Mouse (Mus musculus) lung, embryonic 15.5 days (tissue): ENCODE results near the gene Mavs. TPM values are rescaled to one million over a fixed set of nuclear protein-coding genes. Genes with fewer than 3 reads are reported as not detected.
"Not testable (repeated sequence)": the region's sequence is repeated elsewhere in the genome, so short reads cannot be mapped to it uniquely, and the experiment has no call there.

Experiments
- ATAC-seq: fragments of 200-750 bp; cut with Nextera tagmentation; 2 replicates; pipeline ENCODE4 v1.8.0; 2017; ENCODE audit warnings: moderate number of reproducible peaks, borderline replicate concordance; ENCODE audit not compliant: low FRiP score, low TSS enrichment; ENCODE audit errors: extremely low read depth
- H3K27ac ChIP-seq: fragments of 300-500 bp; sonication (generic); 2 replicates; pipeline ENCODE4 v1.5.1; 2015; ENCODE audit warnings: moderate library complexity, mild to moderate bottlenecking, inconsistent platforms
- H3K27me3 ChIP-seq: fragments of 300-500 bp; sonication (generic); 2 replicates; pipeline ENCODE4 v1.6.1; 2015; ENCODE audit warnings: inconsistent platforms
- H3K36me3 ChIP-seq: fragments of 300-500 bp; sonication (generic); 2 replicates; pipeline ENCODE4 v1.6.1; 2015; ENCODE audit warnings: inconsistent platforms
- H3K4me1 ChIP-seq: fragments of 300-500 bp; sonication (generic); 2 replicates; pipeline ENCODE4 v1.6.1; 2015; ENCODE audit warnings: inconsistent platforms
- H3K4me2 ChIP-seq: fragments of 300-500 bp; sonication (generic); 2 replicates; pipeline ENCODE4 v1.6.1; 2015; ENCODE audit warnings: inconsistent platforms, mild to moderate bottlenecking, moderate library complexity
- H3K4me3 ChIP-seq: fragments of 300-500 bp; sonication (generic); 2 replicates; pipeline ENCODE4 v1.5.1; 2015; ENCODE audit warnings: mild to moderate bottlenecking, inconsistent platforms
- H3K9ac ChIP-seq: fragments of 300-500 bp; sonication (generic); 2 replicates; pipeline ENCODE4 v1.6.1; 2015; ENCODE audit warnings: inconsistent platforms
- H3K9me3 ChIP-seq: fragments of 300-500 bp; sonication (generic); 2 replicates; pipeline ENCODE4 v1.6.1; 2016; ENCODE audit warnings: inconsistent platforms
- WGBS: fragments of 180-500 bp; shearing (Covaris S2); methylation state at CpG from one replicate; pipeline ENCODE4 v1.1.7; 2015; 5-methylcytosine and 5-hydroxymethylcytosine counted together
- polyA plus RNA-seq: library from polyadenylated mRNA; unstranded; fragments of >200 nt; fragmentation: Nextera tagmentation; extraction: Ambion mirVana; gene quantifications from 2 replicates; pipeline ENCODE4 v1.2.1, GENCODE M21; 2015

The Mavs gene
- polyA plus RNA-seq, 1 experiment from 2014 or later: 19.7 TPM

GRCm38 (mm10) chr2:131215941-131216858 is 17.7 kb upstream of the Mavs start:
- H3K9ac ChIP-seq: no peak overlapping the region
- H3K27me3 ChIP-seq: no peaks in the 10 kb centered on the region
- no peak for ATAC-seq
- H3K4me3 ChIP-seq: no peak overlapping the region
- H3K27ac ChIP-seq: no peak overlapping the region
- H3K4me2 ChIP-seq: no peak overlapping the region
- peaks cover 6% of the 10 kb centered on the region for H3K4me1 ChIP-seq
- H3K9me3 ChIP-seq: no peaks in the 10 kb centered on the region
- 77% methylated on average over 7 of the region's 7 CpGs for WGBS
- no peaks in the 10 kb centered on the region for H3K36me3 ChIP-seq

GRCm38 (mm10) chr2:131220030-131220429 is 13.8 kb upstream of the Mavs start:
- H3K4me3 ChIP-seq: no peak overlapping the region
- 66% methylated on average over 4 of the region's 4 CpGs for WGBS

GRCm38 (mm10) chr2:131221853-131222515 is 11.9 kb upstream of the Mavs start:
- no peak for ATAC-seq
- H3K4me3 ChIP-seq: no peak overlapping the region
- no peaks in the 10 kb centered on the region for H3K4me1 ChIP-seq
- 57% methylated on average over 3 of the region's 3 CpGs for WGBS
- no peak overlapping the region for H3K27ac ChIP-seq
- no peak overlapping the region for H3K9ac ChIP-seq
- no peaks in the 10 kb centered on the region for H3K9me3 ChIP-seq
- H3K36me3 ChIP-seq: no peaks in the 10 kb centered on the region
- no peak overlapping the region for H3K4me2 ChIP-seq
- H3K27me3 ChIP-seq: no peaks in the 10 kb centered on the region

More at GRCm38 (mm10) chr2:131220030-131220429, 13.8 kb upstream of the Mavs start:
- no peak for ATAC-seq
- no peak overlapping the region for H3K9ac ChIP-seq
- no peaks in the 10 kb centered on the region for H3K36me3 ChIP-seq
- H3K4me1 ChIP-seq: no peaks in the 10 kb centered on the region
- no peaks in the 10 kb centered on the region for H3K9me3 ChIP-seq
- no peaks in the 10 kb centered on the region for H3K27me3 ChIP-seq
- H3K27ac ChIP-seq: no peak overlapping the region
- no peak overlapping the region for H3K4me2 ChIP-seq

DNA sequence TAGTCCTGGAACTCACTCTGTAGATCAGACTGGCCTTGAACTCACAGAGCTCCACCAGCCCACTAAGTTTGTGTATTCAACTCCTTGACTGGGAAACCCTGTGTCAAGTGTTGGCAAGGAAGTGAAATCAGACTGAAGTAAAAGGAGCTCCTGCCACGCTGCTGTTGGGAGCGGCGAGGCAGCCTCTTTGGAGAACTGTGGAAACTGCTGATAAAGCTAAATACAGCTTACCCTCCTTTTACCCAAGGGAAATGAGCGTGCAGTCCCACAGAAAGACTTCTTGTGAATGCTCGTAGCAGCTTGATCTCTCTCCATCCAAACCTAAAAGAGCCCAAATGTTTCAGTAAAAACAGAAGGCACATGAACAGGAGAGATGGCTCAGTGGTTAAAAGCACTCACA is 11.3 kb upstream of the Mavs start:
- H3K4me3 ChIP-seq: no peak overlapping the region
- ATAC-seq: no peak
- no peaks in the 10 kb centered on the region for H3K4me1 ChIP-seq
- no peaks in the 10 kb centered on the region for H3K9me3 ChIP-seq
- no peaks in the 10 kb centered on the region for H3K36me3 ChIP-seq
- H3K4me2 ChIP-seq: no peak overlapping the region
- H3K9ac ChIP-seq: no peak overlapping the region
- no peak overlapping the region for H3K27ac ChIP-seq
- 33% methylated on average over 5 of the region's 5 CpGs for WGBS
- no peaks in the 10 kb centered on the region for H3K27me3 ChIP-seq

GRCm38 (mm10) chr2:131223569-131223968 is 10.3 kb upstream of the Mavs start:
- no peak overlapping the region for H3K9ac ChIP-seq
- H3K4me2 ChIP-seq: no peak overlapping the region
- no peak overlapping the region for H3K4me3 ChIP-seq
- H3K9me3 ChIP-seq: no peaks in the 10 kb centered on the region
- H3K27me3 ChIP-seq: no peaks in the 10 kb centered on the region
- no peak for ATAC-seq
- H3K27ac ChIP-seq: no peak overlapping the region
- WGBS: 29% methylated on average over 1 of the region's 1 CpGs
- H3K4me1 ChIP-seq: no peaks in the 10 kb centered on the region
- H3K36me3 ChIP-seq: no peaks in the 10 kb centered on the region

GRCm38 (mm10) chr2:131225178-131225577 is 8.7 kb upstream of the Mavs start:
- Histone ChIP-seq H3K4me2 (no peak overlapping the region), H3K27me3 (no peaks in the 10 kb centered on the region), H3K36me3 (no peaks in the 10 kb centered on the region), H3K9me3 (no peaks in the 10 kb centered on the region), H3K4me3 (no peak overlapping the region), H3K27ac (no peak overlapping the region), H3K4me1 (no peaks in the 10 kb centered on the region), H3K9ac (no peak overlapping the region)
- ATAC-seq: no peak
- 86% methylated on average over 6 of the region's 6 CpGs for WGBS

GRCm38 (mm10) chr2:131226669-131227068 is 7.2 kb upstream of the Mavs start:
- not testable (repeated sequence) for H3K9me3 ChIP-seq, H3K4me2 ChIP-seq, H3K4me1 ChIP-seq, H3K27me3 ChIP-seq, H3K9ac ChIP-seq, ATAC-seq, H3K27ac ChIP-seq, H3K36me3 ChIP-seq, H3K4me3 ChIP-seq
- 46% methylated on average over 2 of the region's 2 CpGs for WGBS

- Histone ChIP-seq H3K36me3 (no peaks in the 10 kb centered on the region), H3K9me3 (no peaks in the 10 kb centered on the region), H3K4me1 (no peaks in the 10 kb centered on the region), H3K27me3 (no peaks in the 10 kb centered on the region), H3K27ac (no peak overlapping the region), H3K4me3 (no peak overlapping the region), H3K9ac (no peak overlapping the region), H3K4me2 (no peak overlapping the region)
- 76% methylated on average over 3 of the region's 3 CpGs for WGBS
- no peak for ATAC-seq
Measured at GRCm38 (mm10) chr2:131227243-131227642, 6.6 kb upstream of the Mavs start.

DNA sequence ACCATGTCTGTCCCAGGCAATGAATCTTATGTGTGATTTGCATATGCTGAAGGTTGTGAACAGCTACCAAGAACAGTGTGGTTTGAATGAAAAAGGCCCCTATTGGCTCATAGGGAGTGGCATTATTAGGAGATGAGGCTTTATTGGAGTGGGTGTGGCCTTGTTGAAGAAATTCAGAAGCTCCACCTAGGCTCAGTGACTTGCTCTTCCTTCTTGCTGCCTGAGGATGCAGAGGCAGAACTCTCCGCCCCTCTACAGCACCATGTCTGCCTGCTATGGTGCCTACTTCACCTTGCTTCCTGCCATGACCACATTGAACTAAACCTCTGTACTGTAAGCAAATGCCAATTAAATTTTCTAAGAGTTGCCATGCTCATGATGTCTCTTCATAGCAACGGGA is 1.3 kb upstream of the Mavs start:
- Histone ChIP-seq H3K4me1 (peaks cover 19% of the 10 kb centered on the region), H3K9me3 (no peaks in the 10 kb centered on the region), H3K4me2 (no peak overlapping the region), H3K36me3 (peaks cover 5% of the 10 kb centered on the region; the same call in 1 of the 2 replicates), H3K4me3 (no peak overlapping the region), H3K27ac (no peak overlapping the region), H3K27me3 (no peaks in the 10 kb centered on the region), H3K9ac (no peak overlapping the region)
- WGBS: 81% methylated on average over 2 of the region's 2 CpGs
- ATAC-seq: no peak

DNA sequence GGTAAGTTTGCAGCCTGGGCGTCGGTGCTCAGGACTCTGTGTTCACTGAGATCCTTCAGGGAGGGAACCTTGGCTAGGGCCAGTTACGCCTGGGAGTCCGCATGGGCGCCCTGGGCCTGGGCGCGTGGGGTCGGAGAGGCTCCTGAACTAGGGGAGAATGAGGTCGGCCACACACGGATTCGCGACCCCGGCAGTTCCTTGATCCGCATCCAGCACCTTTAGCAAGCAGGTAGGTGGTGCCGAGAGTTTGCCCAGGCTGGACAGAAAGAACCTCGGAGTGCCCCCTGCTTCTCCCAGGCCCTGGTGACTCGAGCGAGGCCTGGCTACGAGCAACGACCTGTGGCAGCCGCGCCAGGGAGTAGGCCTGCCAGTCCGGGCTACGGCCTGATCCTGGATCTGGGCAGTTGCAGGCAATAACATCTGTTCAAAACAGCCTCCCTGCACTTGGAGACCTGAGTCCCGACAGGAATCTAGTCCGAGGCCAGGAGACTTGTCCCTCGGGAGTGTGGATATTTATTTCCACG is 326 bp downstream of the Mavs start:
- 0 out of 2 replicates have a peak, but pooled peaks have one; percentile 20 for ATAC-seq
- Histone ChIP-seq H3K27me3 (no peaks in the 10 kb centered on the region), H3K9ac (peak overlapping the region; percentile 72), H3K4me3 (peak overlapping the region; percentile 64), H3K27ac (peak overlapping the region; percentile 54; the same call in 1 of the 2 replicates), H3K4me1 (peaks cover 19% of the 10 kb centered on the region), H3K4me2 (peak overlapping the region; percentile 88), H3K36me3 (peaks cover 7% of the 10 kb centered on the region; the same call in 1 of the 2 replicates), H3K9me3 (no peaks in the 10 kb centered on the region)
- WGBS: 9% methylated on average over 28 of the region's 28 CpGs

DNA sequence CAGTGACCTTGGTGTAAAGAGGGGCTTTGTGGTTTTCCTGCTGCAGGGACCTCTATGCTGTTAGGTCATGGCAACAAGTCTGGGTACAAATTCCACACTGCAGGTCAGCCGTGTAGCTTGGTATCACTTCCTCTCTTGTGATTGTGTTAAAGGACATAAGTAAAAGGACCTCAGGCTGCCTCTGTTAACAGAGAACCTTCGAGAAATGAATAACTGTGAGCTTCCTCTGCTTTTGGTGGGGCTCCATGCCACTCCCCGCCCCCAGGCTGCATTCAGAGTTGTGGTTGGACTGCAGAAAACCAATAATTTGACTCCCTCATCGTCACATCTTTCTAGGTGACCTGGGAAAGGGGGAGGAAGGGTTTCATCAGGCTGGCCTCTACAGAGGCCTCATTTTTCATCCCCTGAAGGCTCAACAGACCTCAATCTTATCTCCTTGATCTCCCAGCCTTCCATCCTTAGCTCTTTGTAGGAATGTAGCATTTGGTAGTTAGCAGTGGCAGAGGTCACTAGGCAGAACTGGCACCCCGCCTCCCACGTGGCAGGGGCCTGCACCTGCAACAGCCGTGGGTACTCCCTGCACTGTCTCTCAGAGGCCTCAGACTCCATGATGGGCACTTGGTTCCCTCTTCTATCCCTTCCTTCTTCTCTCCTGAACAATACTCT is 1.2 kb downstream of the Mavs start:
- H3K27ac ChIP-seq: no peak overlapping the region
- no peak for ATAC-seq
- 62% methylated on average over 7 of the region's 7 CpGs for WGBS
- no peaks in the 10 kb centered on the region for H3K27me3 ChIP-seq
- no peaks in the 10 kb centered on the region for H3K9me3 ChIP-seq
- H3K4me1 ChIP-seq: peaks cover 19% of the 10 kb centered on the region
- peak overlapping the region; percentile 72 for H3K9ac ChIP-seq
- H3K4me2 ChIP-seq: peak overlapping the region; percentile 88
- H3K4me3 ChIP-seq: peak overlapping the region; percentile 64
- peaks cover 12% of the 10 kb centered on the region for H3K36me3 ChIP-seq
